Mouse (Mus musculus) E14TG2a.4 (cell line): ENCODE measurements around the gene 3110009E18Rik.
A peak's percentile ranks its signal among the peaks of the same experiment; 100 is the strongest.
"Not testable (repeated sequence)": the region's sequence is repeated elsewhere in the genome, so short reads cannot be mapped to it uniquely, and the experiment has no call there.

ENCODE experiments used
- CTCF ChIP-seq: conservative IDR thresholded peaks from 2 replicates; pipeline ENCODE4 v1.5.1; 2014; ENCODE audit warnings: low read length
- NANOG ChIP-seq: IDR thresholded peaks from 2 replicates; pipeline ENCODE4 v1.6.1; 2014; ENCODE audit warnings: borderline replicate concordance, low read length, mixed read lengths

- TF ChIP-seq CTCF, result peak; percentile 81
- TF ChIP-seq NANOG, result not testable (repeated sequence)
Observed at GRCm38 (mm10) chr1:120093482-120094134, 27.4 kb upstream of the 3110009E18Rik start.
